Mouse (Mus musculus) MEL (cell line): ENCODE measurements at regions not wholly inside any gene's neighbourhood (a gene's known extent, or its start where the extent isn't known, plus 50 kb on each side); places are given as distances from the start of the nearest gene placed in this dataset.

Source experiments
- CTCF ChIP-seq, 3 experiments: IDR thresholded peaks in 2 of 3; conservative IDR thresholded peaks in 1 of 3; 2 replicates each; pipeline ENCODE4 v1.5.1; 2011 to 2012; ENCODE audit warnings: low read length in 3 of 3, low read depth in 2 of 3, mild to moderate bottlenecking in 2 of 3, improper control_type of control experiment in 1 of 3, inconsistent platforms in 1 of 3, mixed read lengths in 1 of 3, moderate library complexity in 1 of 3; ENCODE audit not compliant: control insufficient read depth in 1 of 3, insufficient read depth in 1 of 3, poor library complexity in 1 of 3, severe bottlenecking in 1 of 3
- ZC3H11A ChIP-seq: IDR thresholded peaks from 2 replicates; pipeline ENCODE4 v1.6.1; 2012; ENCODE audit warnings: low read depth, mild to moderate bottlenecking, inconsistent platforms, low read length, improper control_type of control experiment

GRCm38 (mm10) chr13:59338436-59338835 lies 246.6 kb downstream of the Agtpbp1 start:
- TF ChIP-seq CTCF (IDR thresholded peaks at IDR 0.05 in 2 of 3, conservative IDR thresholded peaks at IDR 0.05 in 1 of 3; ENCODE audit: control insufficient read depth in 1 of 3, insufficient read depth in 1 of 3, low read depth in 2 of 3, low read length in 3 of 3, poor library complexity in 1 of 3, severe bottlenecking in 1 of 3), result no peak
- TF ChIP-seq ZC3H11A, result no peak
